Mouse (Mus musculus) embryonic facial prominence, embryonic 10.5 days (tissue): ENCODE measurements at regions not wholly inside any gene's neighbourhood (a gene's known extent, or its start where the extent isn't known, plus 50 kb on each side); places are given as distances from the start of the nearest gene placed in this dataset.

Experiments used
- DNase-seq: peaks from one replicate; pipeline ENCODE4 v3.0.0-alpha.2; 2017; ENCODE audit warnings: low spot score
- H3K27ac ChIP-seq: fragments of 300-500 bp; sonication (generic); replicated peaks from 2 replicates; pipeline ENCODE4 v1.5.1; 2016; ENCODE audit warnings: mild to moderate bottlenecking
- H3K27me3 ChIP-seq: fragments of 300-500 bp; sonication (generic); replicated peaks from 2 replicates; pipeline ENCODE4 v1.6.1; 2016; ENCODE audit warnings: low read depth, mild to moderate bottlenecking; ENCODE audit not compliant: poor library complexity, severe bottlenecking
- H3K36me3 ChIP-seq: fragments of 300-500 bp; sonication (generic); replicated peaks from 2 replicates; pipeline ENCODE4 v1.6.1; 2016; ENCODE audit warnings: mild to moderate bottlenecking, moderate library complexity
- H3K4me1 ChIP-seq: fragments of 300-500 bp; sonication (generic); 2 replicates; pipeline ENCODE4 v1.6.1; 2016
- H3K4me3 ChIP-seq: fragments of 300-500 bp; sonication (generic); 2 replicates; pipeline ENCODE4 v1.5.1; 2016; ENCODE audit warnings: mild to moderate bottlenecking, moderate library complexity
- H3K9me3 ChIP-seq: fragments of 300-500 bp; sonication (generic); 2 replicates; pipeline ENCODE4 v1.6.1; 2016; ENCODE audit warnings: mild to moderate bottlenecking
- WGBS: fragments of 180-500 bp; shearing (Covaris S2); methylation state at CpG from one replicate; pipeline ENCODE4 v1.1.7; 2016; 5-methylcytosine and 5-hydroxymethylcytosine counted together

- Histone ChIP-seq H3K4me1 (peaks cover 8% of the 10 kb centered on the region), H3K27me3 (no peaks in the 10 kb centered on the region), H3K9me3 (no peaks in the 10 kb centered on the region), H3K36me3 (no peaks in the 10 kb centered on the region), H3K27ac (no peak overlapping the region), H3K4me3 (no peak overlapping the region)
- WGBS = 61% methylated on average over 5 of the region's 5 CpGs
- DNase-seq = no peak
Measured at GRCm38 (mm10) chr13:90823877-90824276, 81.3 kb downstream of the Atp6ap1l start.

- Histone ChIP-seq H3K27ac (no peak overlapping the region), H3K9me3 (no peaks in the 10 kb centered on the region), H3K27me3 (no peaks in the 10 kb centered on the region), H3K4me1 (peaks cover 8% of the 10 kb centered on the region), H3K4me3 (no peak overlapping the region), H3K36me3 (no peaks in the 10 kb centered on the region)
- 76% methylated on average over 4 of the region's 4 CpGs for WGBS
- DNase-seq = no peak
Measured at GRCm38 (mm10) chr13:90821898-90822297, 83.3 kb downstream of the Atp6ap1l start.

- DNase-seq = no peak
- Histone ChIP-seq H3K27me3 (no peaks in the 10 kb centered on the region), H3K9me3 (no peaks in the 10 kb centered on the region), H3K27ac (no peak overlapping the region), H3K4me3 (no peak overlapping the region), H3K4me1 (peaks cover 8% of the 10 kb centered on the region), H3K36me3 (no peaks in the 10 kb centered on the region)
- WGBS = 37% methylated on average over 3 of the region's 3 CpGs
Measured at GRCm38 (mm10) chr13:90820453-90820852, 84.7 kb downstream of the Atp6ap1l start.

- 59% methylated on average over 7 of the region's 7 CpGs for WGBS
- Histone ChIP-seq H3K4me3 (no peak overlapping the region), H3K27ac (no peak overlapping the region), H3K27me3 (no peaks in the 10 kb centered on the region), H3K4me1 (peaks cover 8% of the 10 kb centered on the region), H3K36me3 (no peaks in the 10 kb centered on the region), H3K9me3 (no peaks in the 10 kb centered on the region)
- no peak for DNase-seq
Measured at GRCm38 (mm10) chr13:90819934-90820333, 85.2 kb downstream of the Atp6ap1l start.

GRCm38 (mm10) chr13:90814174-90814865 lies 90.8 kb downstream of the Atp6ap1l start:
- Histone ChIP-seq H3K27me3 (no peaks in the 10 kb centered on the region), H3K36me3 (no peaks in the 10 kb centered on the region), H3K9me3 (no peaks in the 10 kb centered on the region), H3K4me1 (no peaks in the 10 kb centered on the region), H3K27ac (no peak overlapping the region), H3K4me3 (no peak overlapping the region)
- WGBS = 82% methylated on average over 4 of the region's 4 CpGs
- no peak for DNase-seq

GRCm38 (mm10) chr13:90810011-90810410 lies 95.1 kb downstream of the Atp6ap1l start:
- H3K4me3 ChIP-seq = no peak overlapping the region
- 71% methylated on average over 6 of the region's 6 CpGs for WGBS
- no peaks in the 10 kb centered on the region; the same call in 1 of the 2 replicates for H3K9me3 ChIP-seq
- H3K27me3 ChIP-seq = no peaks in the 10 kb centered on the region
- no peak for DNase-seq
- no peak overlapping the region for H3K27ac ChIP-seq
- H3K36me3 ChIP-seq = no peaks in the 10 kb centered on the region
- no peaks in the 10 kb centered on the region for H3K4me1 ChIP-seq

- Histone ChIP-seq H3K27me3 (no peaks in the 10 kb centered on the region), H3K36me3 (no peaks in the 10 kb centered on the region), H3K4me3 (no peak overlapping the region), H3K27ac (0 out of 2 replicates have a peak overlapping the region, but pooled peaks have one; percentile 24), H3K9me3 (no peaks in the 10 kb centered on the region), H3K4me1 (peaks cover 17% of the 10 kb centered on the region)
- DNase-seq = no peak
- WGBS = 74% methylated on average over 2 of the region's 2 CpGs
Measured at GRCm38 (mm10) chr13:90799641-90800040, 105.5 kb downstream of the Atp6ap1l start.

GRCm38 (mm10) chr13:90798791-90799542 lies 106.2 kb downstream of the Atp6ap1l start:
- WGBS = 43% methylated on average over 6 of the region's 6 CpGs

GRCm38 (mm10) chr13:90798381-90798780 lies 106.8 kb downstream of the Atp6ap1l start:
- Histone ChIP-seq H3K4me3 (no peak overlapping the region), H3K4me1 (peaks cover 17% of the 10 kb centered on the region), H3K27ac (no peak overlapping the region), H3K9me3 (no peaks in the 10 kb centered on the region), H3K36me3 (no peaks in the 10 kb centered on the region), H3K27me3 (no peaks in the 10 kb centered on the region)
- no peak for DNase-seq
- WGBS = 68% methylated on average over 2 of the region's 2 CpGs

More at GRCm38 (mm10) chr13:90798791-90799542, 106.2 kb downstream of the Atp6ap1l start:
- peak overlapping the region; percentile 24; the same call in 1 of the 2 replicates for H3K27ac ChIP-seq
- no peaks in the 10 kb centered on the region for H3K36me3 ChIP-seq
- H3K27me3 ChIP-seq = no peaks in the 10 kb centered on the region
- peaks cover 17% of the 10 kb centered on the region for H3K4me1 ChIP-seq
- no peak overlapping the region for H3K4me3 ChIP-seq
- DNase-seq = peak; percentile 22
- no peaks in the 10 kb centered on the region for H3K9me3 ChIP-seq

GRCm38 (mm10) chr13:90797209-90797608 lies 107.9 kb downstream of the Atp6ap1l start:
- Histone ChIP-seq H3K9me3 (no peaks in the 10 kb centered on the region), H3K36me3 (no peaks in the 10 kb centered on the region), H3K4me1 (peaks cover 17% of the 10 kb centered on the region), H3K27ac (0 out of 2 replicates have a peak overlapping the region, but pooled peaks have one; percentile 24), H3K4me3 (no peak overlapping the region), H3K27me3 (no peaks in the 10 kb centered on the region)
- WGBS = 80% methylated on average over 3 of the region's 3 CpGs
- DNase-seq = no peak

GRCm38 (mm10) chr13:90796809-90797208 lies 108.3 kb downstream of the Atp6ap1l start:
- H3K36me3 ChIP-seq = no peaks in the 10 kb centered on the region
- peaks cover 17% of the 10 kb centered on the region for H3K4me1 ChIP-seq
- H3K27ac ChIP-seq = no peak overlapping the region
- no peak overlapping the region for H3K4me3 ChIP-seq
- DNase-seq = no peak
- no peaks in the 10 kb centered on the region for H3K27me3 ChIP-seq
- H3K9me3 ChIP-seq = no peaks in the 10 kb centered on the region
- 89% methylated on average over 4 of the region's 4 CpGs for WGBS

GRCm38 (mm10) chr13:90782435-90782834 lies 122.7 kb downstream of the Atp6ap1l start:
- H3K4me1 ChIP-seq = no peaks in the 10 kb centered on the region; the same call in 1 of the 2 replicates
- no peak overlapping the region; the same call in 1 of the 2 replicates for H3K27ac ChIP-seq
- no peaks in the 10 kb centered on the region for H3K9me3 ChIP-seq
- no peaks in the 10 kb centered on the region for H3K36me3 ChIP-seq
- DNase-seq = no peak
- WGBS = 81% methylated on average over 1 of the region's 1 CpGs
- no peak overlapping the region for H3K4me3 ChIP-seq
- H3K27me3 ChIP-seq = no peaks in the 10 kb centered on the region

GRCm38 (mm10) chr13:90781974-90782373 lies 123.2 kb downstream of the Atp6ap1l start:
- Histone ChIP-seq H3K27me3 (no peaks in the 10 kb centered on the region), H3K9me3 (no peaks in the 10 kb centered on the region), H3K36me3 (no peaks in the 10 kb centered on the region), H3K4me1 (no peaks in the 10 kb centered on the region; the same call in 1 of the 2 replicates), H3K27ac (no peak overlapping the region), H3K4me3 (no peak overlapping the region)
- 76% methylated on average over 2 of the region's 2 CpGs for WGBS
- no peak for DNase-seq
